Mouse (Mus musculus) adrenal gland, postnatal 4 days (tissue): ENCODE results near the gene Exoc3l2. TPM values are rescaled to one million over a fixed set of nuclear protein-coding genes. Genes with fewer than 3 reads are reported as not detected.

Source experiments
- DNase-seq, 2 experiments: peaks; one replicate each; pipeline ENCODE4 v3.0.0; 2021 to 2022; ENCODE audit warnings: low spot score in 2 of 2, mixed read lengths in 2 of 2
- total RNA-seq, 2 experiments: library from RNA; stranded (reverse); gene quantifications; 2 replicates each; pipeline ENCODE4 v1.2.3; 2021

The Exoc3l2 gene
- total RNA-seq, 2 experiments from 2014 or later, result 26.7 to 28.7 TPM

DNA sequence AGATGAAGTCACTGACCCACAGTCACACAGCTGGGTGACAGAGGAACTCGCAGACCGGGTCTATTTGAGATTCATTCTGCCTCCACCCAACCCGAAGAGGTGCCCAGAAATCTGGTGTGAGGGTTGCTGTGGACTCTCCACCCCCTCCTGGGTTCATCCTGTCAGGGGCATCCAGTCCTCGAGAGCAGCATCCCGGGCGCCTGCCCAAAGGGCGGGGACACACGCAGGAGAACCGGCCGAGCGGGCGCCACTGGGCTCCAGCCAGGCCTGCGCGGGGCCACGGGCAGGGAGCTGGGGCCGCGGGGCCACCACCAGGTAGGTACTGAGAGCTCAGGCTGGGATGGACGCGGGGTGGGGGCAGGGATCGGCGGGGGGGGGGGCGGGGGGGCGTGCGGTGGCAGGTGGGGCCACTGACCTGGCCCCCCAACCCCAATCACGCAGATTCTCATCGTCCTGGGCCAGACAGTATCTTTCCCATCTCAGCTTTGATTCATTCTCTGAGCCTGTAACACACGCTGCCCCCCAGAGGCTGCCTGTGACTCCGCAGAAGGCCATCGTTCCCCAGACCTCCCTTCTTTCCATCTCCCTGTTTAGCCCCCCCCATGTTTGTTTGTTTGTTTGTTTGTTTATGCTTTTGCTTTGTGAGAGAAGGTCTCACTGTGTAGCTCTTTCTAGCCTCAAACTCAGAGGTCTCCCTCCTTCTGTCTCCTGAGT is 54.7 kb downstream of the Exoc3l2 start, which contains the start of gene Nkpd1:
Nkpd1 (plus strand) TSS at position 187 of the 714 bp plus-strand sequence.
- DNase-seq, result no peak

DNA sequence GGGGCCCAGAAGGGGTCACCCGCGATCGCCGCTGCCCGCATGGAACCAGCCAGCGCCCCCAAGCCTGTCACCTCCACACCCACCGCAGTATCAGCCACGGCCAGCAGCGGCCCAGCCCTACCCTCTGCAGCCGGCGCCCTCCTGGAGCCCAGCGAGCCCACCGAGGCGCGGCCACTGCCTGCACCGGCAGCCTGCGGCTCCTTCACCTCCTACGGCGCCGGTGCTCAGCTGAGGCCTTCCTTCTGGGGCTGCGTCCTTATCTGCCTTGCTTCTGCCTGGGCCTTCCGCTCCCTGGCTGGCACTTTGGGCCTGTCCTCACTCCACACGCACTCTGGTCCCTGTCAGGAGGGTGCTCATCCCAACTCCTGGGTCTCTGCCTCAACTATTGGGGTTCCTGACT is 56.9 kb downstream of the Exoc3l2 start:
- no peak for DNase-seq

DNA sequence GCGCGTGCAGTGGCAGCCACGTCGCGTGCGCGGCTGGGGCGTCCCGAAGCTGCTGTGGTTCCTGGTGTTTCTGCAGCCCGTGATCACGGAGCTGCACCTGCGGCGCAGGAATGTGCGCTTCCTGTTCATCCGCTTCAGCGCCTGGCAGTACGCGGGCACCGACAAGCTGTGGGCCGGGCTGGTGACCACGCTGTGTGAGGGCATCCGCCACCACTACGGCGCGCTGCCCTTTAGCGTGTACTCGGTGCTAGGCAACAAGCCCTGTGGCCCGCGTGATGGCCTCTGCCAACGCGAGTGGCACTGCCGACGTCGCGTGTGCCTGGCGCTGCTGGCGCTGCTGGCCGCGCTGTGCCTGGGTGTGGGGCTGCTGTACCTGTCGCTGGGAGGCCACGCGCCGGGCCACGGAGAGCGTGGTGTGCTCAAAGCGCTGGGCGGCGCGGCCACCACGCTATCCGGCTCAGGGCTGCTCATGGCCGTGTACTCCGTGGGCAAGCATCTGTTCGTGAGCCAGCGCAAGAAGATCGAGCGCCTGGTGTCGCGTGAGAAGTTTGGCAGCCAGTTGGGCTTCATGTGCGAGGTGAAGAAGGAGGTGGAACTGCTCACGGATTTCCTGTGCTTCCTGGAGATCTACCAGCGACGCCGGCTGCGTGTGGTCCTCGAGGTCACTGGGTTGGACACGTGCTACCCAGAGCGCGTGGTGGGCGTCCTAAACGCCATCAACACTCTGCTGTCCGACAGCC is 60.1 kb downstream of the Exoc3l2 start:
- DNase-seq, result no peak

DNA sequence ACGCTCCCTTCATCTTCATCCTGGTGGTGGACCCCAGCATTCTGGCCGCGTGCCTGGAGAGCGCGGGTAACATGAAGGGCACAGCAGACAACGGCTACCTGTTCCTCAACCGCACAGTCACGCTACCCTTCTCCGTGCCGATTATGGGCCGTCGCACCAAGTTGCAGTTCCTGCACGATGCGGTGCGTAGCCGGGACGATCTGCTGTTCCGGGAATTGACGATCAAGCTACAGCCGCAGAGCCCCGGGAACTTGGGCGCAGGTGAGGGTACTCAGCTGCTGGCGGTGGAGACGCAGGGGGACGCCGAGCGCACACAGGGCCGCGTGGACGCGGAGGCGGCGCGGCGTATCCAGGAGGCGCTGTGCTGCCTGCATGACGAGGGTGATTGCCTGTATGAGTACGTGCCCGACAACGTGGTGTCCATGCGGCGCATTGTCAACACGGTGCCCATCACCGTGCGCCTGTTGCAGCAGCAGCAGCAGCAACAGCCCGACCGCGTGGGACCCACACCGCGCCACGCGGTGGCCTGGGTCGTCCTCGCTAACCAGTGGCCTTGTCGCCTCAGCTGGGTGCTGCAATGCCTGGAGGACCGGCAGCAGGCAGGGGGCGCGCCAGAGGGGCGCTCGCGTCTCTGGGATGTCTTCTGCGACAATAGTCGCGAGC is 60.8 kb downstream of the Exoc3l2 start:
- peak in 1 of 2 experiments; percentile 40 for DNase-seq

DNA sequence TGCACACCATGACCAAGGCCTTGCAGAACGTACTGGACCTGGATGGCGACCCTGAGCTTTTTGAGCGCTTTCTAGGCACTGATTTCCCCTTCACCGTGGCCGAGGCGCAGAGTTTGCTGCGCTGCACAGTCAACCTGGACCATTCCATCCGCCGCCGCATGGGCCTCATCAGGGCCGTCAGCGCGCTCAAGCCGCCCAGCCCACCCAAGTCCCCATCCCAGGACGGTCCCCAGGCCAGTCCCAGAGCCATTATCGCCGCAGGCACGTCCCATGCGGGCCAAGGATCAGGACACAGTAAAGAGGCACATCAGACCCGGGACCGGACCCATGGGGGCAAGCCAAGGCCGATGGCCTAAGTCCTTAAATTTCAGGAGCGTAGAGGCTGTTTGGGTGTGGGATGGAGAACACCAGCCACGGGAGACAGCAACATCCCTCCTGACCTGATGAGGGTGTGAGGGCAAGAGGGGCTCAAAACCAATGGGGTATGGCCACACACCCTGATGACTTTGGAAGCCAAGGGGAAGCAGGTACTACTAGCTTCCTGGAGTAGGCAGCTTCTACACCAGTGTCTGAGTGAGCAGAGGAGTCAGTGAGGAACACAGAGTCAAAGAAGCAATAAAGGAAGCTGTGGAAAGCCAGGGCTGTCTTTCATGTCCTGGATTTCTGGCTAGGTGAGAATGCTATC is 61.4 kb downstream of the Exoc3l2 start:
- no peak for DNase-seq

DNA sequence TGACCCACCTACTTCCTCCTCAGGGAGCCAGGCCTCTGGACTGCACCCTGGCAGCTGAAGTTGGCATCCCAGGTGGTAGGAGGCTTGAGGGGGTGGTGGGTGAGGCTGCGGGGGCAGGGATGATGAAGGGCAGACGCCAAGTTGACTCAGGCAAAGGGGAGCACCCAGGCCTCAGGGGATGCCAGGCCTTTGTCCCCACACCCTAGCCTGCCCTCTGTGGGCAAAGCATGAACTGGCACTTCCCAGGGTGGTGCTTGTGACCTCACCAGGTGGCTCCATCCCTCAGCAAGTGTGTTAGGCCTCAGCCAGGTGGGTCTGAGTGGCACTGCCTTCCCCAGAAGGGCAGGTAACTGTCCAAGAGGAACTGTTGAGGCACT is 62.0 kb downstream of the Exoc3l2 start:
- DNase-seq, result no peak

DNA sequence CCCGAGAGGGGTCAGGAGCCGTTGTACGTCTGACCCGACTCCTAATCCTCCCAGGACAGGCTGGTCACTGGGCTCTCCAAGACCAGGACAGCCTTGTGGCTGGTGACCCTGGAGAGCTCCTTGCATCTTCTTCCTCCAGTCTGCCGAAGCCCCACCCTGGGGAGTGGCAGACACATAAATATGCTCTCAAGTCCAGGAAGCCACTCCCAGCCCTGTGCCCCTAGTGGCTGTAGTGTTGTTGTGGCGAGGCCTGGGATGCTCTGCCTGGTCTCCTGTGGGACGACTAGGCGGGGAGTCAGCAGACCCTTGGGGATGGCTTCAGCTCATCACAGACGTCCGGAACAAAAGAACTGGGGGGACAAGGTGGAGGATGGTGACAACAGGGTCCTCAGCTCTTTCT is 67.9 kb downstream of the Exoc3l2 start:
- no peak for DNase-seq

DNA sequence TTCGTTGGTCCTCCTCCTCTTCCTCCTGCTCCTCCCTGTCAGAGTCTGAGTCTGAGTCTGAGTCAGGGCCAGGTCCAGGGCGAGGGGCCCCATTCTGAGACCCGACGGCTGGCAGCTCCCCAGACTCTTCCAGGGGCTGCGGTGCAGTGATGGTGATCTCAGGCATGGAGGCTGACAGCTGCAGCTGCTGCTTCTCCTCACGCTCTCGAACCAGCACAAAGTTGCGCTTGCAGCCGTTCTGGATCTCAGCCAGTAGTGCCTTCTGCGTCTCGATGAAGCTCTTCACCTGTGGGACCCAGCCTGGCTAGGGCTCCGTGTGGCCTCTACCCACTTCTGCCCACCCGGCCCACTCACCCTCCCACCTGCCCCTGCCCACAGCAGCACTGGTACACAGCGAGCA is 69.1 kb downstream of the Exoc3l2 start:
- no peak for DNase-seq

DNA sequence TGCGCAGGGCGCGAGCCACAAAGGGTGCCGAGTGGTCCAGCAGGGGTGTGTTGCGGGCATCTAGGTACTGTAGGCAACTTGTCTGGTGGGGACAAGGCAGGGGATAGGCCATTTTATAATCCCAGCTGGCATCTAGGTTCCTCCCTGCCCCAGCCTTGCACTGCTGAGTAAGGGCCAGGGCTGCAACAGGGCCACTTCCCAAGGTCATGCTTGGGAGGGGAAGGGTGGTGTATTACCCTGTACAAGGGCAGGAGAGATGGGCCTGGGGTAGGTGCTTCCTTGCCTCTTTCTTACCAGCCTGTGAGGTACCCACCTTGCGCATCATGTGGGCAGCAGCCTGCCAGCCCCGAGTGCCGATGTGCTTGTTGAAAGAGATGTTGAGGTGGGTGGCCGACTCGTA is 71.5 kb downstream of the Exoc3l2 start:
- no peak for DNase-seq

DNA sequence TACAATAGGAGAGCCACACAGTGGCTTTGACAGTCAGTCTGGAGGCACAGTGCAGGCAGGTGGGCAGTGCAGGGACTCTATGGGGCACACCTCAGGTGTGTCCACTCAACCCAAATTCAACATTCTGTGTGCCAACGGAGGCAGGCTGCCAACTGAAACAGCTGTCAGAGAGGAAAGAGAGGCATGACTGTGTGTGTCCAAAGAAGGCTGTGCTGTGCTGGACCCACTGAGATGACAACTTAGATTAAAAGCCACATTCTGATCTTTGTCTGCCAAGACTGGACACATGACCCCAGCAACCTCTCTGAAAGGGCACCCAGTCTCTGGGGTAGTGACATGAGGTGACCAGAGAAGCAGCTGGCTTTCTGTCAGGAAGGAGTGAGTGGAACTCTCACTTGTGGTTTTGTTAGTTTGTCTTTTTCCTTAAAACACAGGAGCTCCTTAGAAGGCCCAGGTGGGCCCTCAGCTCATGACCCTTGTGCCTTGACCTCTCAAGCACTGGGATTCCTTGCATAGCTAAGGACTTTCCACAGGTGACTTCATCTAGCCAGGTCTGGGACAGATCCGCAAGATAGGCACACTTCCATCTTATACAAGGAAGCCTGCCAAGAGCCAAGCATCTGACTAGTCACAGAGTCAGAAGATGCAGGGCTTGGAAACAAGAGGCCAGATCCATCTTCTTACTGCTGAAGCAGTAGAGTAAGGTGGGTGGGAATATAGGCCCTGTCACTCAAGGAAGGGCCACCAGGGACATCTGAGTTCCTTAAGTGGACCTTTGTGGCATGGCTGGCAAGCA is 77.8 kb downstream of the Exoc3l2 start:
- no peak for DNase-seq

DNA sequence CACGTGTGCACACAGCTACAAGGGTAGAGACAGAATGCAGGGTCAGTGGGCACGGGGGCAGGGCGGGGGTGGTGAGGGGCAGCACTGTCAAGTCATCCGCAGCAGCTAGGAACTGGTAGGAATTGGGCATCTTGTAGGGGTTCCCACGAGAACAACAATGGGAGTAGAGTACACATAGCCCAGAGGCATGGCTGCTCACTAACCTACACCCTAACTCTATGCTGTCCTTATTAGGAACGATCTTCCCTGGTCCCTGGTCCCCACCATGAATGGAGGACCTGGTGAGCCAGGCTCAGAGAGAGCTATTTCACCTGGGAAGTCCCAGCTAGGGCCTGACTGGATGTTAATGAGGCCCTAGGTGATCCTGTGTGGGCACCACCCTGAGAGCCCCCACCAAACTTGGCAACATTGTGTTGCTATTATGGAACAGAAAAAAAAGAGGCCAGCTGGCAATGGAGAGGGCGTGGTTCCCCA is 78.6 kb downstream of the Exoc3l2 start:
- DNase-seq, result no peak

DNA sequence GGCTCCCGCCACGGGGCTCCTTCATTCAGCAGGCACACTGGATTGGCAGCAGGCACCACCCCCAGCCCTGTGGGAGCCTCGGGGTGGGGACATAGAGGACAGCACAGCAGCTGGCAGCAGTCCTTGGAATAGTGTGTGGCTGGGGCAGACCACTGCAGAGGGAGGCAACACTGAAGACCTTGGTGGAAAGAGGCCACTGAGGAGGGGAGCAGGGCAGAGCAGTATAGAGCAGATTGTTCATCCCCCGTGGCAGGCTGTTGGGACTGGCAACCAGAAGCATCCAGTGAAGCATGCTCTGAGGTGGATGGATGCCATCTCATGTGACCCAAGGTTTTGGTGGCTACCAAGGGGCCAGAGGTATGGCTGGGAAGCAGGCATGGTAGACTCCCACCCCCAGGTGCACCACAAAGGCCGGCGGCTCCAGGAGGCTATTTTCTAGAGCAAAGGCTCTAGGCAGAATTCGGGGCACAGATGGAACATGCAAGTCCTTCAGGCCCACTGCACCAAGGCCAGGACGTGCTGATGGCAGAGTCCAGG is 79.1 kb downstream of the Exoc3l2 start:
- DNase-seq, result no peak

DNA sequence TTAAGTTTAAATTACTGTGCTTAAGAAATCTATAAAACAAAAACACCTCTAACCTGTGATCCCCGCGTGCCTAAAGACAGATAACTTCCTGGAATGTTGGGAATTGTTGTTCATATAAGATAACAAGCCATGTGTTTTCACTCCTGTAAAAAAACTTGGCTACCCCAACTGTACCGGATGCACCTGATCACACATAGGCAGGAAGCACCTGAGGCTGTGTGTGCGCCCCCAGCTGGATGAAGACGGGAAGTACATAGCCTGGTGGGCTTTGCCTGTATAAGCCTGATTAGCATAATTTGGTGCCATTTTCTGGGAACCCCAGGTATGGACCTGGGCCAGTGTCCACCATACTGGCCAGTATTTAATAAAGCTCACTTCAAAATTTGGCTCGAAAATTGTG is 80.5 kb downstream of the Exoc3l2 start:
- no peak for DNase-seq

DNA sequence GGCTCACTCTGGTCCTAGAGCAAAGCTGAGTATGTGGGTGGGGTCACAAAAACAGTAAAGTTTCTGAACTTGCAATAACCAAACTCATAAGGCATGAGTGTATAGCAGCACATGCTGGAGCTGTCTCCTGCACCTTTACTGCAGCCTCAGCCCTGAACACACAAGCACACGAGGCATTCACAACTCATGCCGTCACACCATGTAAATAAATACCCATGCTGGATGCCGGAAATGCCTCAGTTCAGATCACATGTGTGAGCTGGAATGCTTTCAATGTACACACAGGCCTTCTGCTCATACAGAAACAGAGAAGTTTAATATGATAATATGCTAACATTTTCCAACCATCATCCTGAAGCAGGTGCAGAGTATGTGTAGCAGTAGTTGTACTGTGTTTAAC is 82.9 kb downstream of the Exoc3l2 start:
- no peak for DNase-seq

Other genes starting within 250 kb of the Exoc3l2 start
- gene Opa3, start 235.0 kb upstream of the Exoc3l2 start, total RNA-seq, result 10 to 100 TPM; 23.6 to 24.1 TPM
- gene Vasp, start 191.5 kb upstream of the Exoc3l2 start, total RNA-seq, result 10 to 100 TPM; 83.7 to 89.3 TPM
- under 1 TPM in 1 of 2 experiments, not detected in 1; 0.39 TPM for gene Ppm1n, start 183.3 kb upstream of the Exoc3l2 start, total RNA-seq
- 10 to 100 TPM; 19.3 to 28.8 TPM for gene Rtn2, start 180.7 kb upstream of the Exoc3l2 start, total RNA-seq
- gene Fosb, start 153.3 kb upstream of the Exoc3l2 start, total RNA-seq, result under 1 TPM; 0.85 to 0.98 TPM
- 10 to 100 TPM; 38.6 to 45.2 TPM for gene Ercc1, start 118.6 kb upstream of the Exoc3l2 start, total RNA-seq
- 10 to 100 TPM; 14.1 to 16.1 TPM for gene Cd3eap, start 103.8 kb upstream of the Exoc3l2 start, total RNA-seq
- gene Ppp1r13l, start 103.6 kb upstream of the Exoc3l2 start, total RNA-seq, result 1 to 10 TPM; 9.1 to 9.6 TPM
- gene Ercc2, start 81.3 kb upstream of the Exoc3l2 start, total RNA-seq, result 10 to 100 TPM; 39.6 to 41.6 TPM
- gene Klc3, start 59.2 kb upstream of the Exoc3l2 start, total RNA-seq, result 1 to 10 TPM; 2.6 to 3.9 TPM
- 100 to 1,000 TPM; 103 to 234 TPM for gene Ckm, start 58.6 kb upstream of the Exoc3l2 start, total RNA-seq
- 10 to 100 TPM; 47.7 to 51.6 TPM for gene Mark4, start 4.5 kb upstream of the Exoc3l2 start, total RNA-seq
- gene Bloc1s3, start 45.0 kb downstream of the Exoc3l2 start, total RNA-seq, result 1 to 10 TPM; 7.7 to 8.1 TPM
- 10 to 100 TPM; 67.0 to 76.7 TPM for gene Trappc6a, start 45.1 kb downstream of the Exoc3l2 start, total RNA-seq
- gene Nkpd1, start 54.5 kb downstream of the Exoc3l2 start, total RNA-seq, result under 1 TPM; 0.17 to 0.28 TPM
- gene Ppp1r37, start 99.7 kb downstream of the Exoc3l2 start, total RNA-seq, result 10 to 100 TPM; 66.7 to 67.1 TPM
- under 1 TPM; 0.25 to 0.39 TPM for gene Zfp296, start 114.0 kb downstream of the Exoc3l2 start, total RNA-seq
- gene Gemin7, start 114.3 kb downstream of the Exoc3l2 start, total RNA-seq, result 10 to 100 TPM; 67.0 to 68.8 TPM
- gene Clasrp, start 141.2 kb downstream of the Exoc3l2 start, total RNA-seq, result 10 to 100 TPM; 74.3 to 79.6 TPM
- gene Relb, start 166.1 kb downstream of the Exoc3l2 start, total RNA-seq, result 10 to 100 TPM; 22.3 to 23.8 TPM
- gene Clptm1, start 201.7 kb downstream of the Exoc3l2 start, total RNA-seq, result 100 to 1,000 TPM; 112 to 116 TPM
- gene Apoc2, start 214.6 kb downstream of the Exoc3l2 start, total RNA-seq, result 10 to 100 TPM in 1 of 2 experiments, 1 to 10 TPM in 1; 3.0 to 81.8 TPM
- 1 to 10 TPM; 3.2 to 9.1 TPM for gene Gm44805, start 218.1 kb downstream of the Exoc3l2 start, total RNA-seq
- 100 to 1,000 TPM in 1 of 2 experiments, 10 to 100 TPM in 1; 82.0 to 218 TPM for gene Apoc4, start 218.1 kb downstream of the Exoc3l2 start, total RNA-seq
- 100 to 1,000 TPM; 390 to 714 TPM for gene Apoc1, start 229.3 kb downstream of the Exoc3l2 start, total RNA-seq
- gene Apoe, start 235.9 kb downstream of the Exoc3l2 start, total RNA-seq, result 1,000 to 10,000 TPM in 1 of 2 experiments, 100 to 1,000 TPM in 1; 636 to 2,003 TPM